Mouse (Mus musculus) right cerebral cortex, postnatal 25 days (tissue): ENCODE measurements around the gene Sec23ip.

Source experiments
- DNase-seq: peaks from one replicate; pipeline ENCODE4 v3.0.0; 2022

Sec23ip gene

DNA sequence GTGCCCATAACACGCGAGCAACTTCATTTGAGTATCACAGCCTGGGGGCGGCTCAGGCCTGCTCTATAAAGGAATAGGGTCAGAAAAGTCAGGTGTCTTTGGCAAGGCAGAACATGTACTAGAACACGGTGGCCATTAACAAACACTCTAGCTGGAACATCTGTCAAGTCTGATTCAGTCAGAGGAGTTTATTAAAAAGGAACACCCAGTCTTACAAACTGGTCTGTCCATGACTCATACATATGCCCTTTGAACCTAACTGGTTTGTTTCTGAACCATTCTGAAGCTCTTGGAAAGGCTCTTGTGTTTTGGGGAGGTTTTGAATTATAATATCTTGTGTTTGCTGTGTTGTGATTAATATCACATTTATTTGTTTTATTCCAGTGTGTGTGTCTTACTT lies 45.3 kb downstream of the Sec23ip start:
- DNase-seq, result no peak

DNA sequence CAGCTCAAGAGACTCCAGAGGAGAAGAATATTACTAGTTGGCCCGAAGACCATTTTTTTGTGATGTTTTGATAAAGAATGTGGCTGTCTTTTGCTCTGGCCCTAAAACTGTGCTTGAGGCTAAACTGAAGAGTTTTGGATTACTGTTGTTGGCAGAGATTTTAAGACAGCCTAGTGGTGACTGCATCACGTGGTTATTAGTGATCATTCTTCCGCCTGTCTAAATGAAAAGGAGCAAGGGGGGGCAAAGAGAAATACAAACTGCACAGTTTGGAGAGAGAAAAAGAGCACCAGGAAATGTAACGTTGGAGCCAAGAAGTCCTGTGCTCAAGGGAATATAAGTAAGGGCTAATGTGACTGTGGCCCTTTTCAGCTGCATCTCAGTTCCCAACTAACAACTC lies 48.7 kb downstream of the Sec23ip start:
- no peak for DNase-seq

DNA sequence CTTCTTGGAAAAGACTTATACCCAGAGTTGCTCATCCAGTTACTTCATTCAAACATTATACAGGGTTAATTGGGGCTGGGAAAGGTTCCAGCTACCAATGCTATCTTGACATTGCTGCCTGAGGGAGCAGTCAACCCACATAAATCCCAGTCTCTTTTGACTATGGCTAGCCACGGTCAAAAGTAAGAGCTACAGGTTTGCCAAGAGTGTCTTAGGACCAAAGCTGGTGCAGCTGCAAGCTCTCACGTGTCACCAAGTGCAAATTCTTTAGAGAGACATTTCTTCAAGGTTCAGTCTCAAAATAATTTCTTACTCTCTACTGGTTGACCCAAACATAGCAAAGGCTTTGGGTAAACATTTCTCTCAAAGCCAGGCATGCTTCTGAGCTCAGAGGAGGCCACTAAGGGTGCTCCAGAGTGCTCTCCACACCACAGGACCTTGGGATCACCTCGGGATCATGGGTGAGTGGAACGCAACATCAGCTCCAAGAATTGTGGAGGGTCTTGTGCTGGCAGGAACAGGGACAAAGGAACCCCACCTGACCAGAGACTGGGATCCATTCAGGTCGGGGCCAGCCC lies 80.3 kb downstream of the Sec23ip start:
- no peak for DNase-seq

DNA sequence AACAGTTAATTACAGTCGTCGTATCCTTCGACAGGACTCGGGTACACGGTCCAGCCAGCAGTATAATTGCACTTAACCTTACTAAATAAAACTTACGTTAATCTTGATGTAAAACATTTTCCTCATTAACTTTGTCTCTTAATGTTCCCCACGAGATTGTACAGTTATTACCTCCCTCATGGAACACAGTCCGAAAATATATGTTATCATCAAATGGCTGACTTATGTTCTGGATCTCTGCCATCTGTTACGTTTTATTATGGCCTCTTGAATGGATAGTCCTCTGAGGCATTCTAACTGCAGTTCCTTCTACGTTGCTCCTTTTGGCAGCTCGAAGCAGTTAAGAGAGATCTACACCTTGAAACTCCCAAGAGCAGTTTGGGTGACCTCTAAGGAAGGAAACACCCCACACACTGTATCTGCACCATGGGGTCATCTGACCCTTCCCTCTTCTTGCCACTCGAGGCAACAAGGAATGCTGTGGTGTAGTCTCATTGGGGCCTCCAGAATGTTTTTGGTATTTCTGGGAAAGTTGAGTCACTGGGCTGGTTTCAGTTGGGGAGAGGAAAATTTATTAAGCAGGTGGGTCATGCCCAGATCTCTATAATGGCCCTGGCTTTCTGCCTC lies 87.8 kb downstream of the Sec23ip start:
- DNase-seq, result no peak

DNA sequence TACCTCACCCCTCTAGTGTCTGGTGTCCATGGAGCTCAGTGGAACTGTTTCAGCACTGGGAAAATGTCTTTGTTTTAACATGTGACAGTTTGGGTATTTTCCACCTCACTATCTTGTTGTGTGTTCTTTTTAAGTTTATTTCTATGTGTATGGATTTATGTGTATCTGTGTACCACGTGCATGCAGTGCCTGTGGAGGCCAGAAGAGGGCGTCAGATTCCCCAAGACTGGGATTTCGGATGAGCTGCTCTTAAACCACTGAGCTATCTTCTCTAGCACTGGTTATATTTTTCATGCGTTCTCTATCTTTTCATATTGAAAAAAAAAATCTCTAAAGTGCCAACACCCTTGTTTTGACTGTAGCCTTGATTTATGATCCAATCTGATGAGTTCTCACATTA lies 88.5 kb downstream of the Sec23ip start:
- DNase-seq, result no peak
